Mouse (Mus musculus) cerebellum, postnatal 4 days (tissue): ENCODE measurements around the gene Dennd5a.
A peak's percentile ranks its signal among the peaks of the same experiment; 100 is the strongest.

Source experiments
- DNase-seq, 2 experiments: peaks; one replicate each; pipeline ENCODE4 v3.0.0; 2022; ENCODE audit warnings: low spot score in 2 of 2, mixed read lengths in 1 of 2

Dennd5a gene

DNA sequence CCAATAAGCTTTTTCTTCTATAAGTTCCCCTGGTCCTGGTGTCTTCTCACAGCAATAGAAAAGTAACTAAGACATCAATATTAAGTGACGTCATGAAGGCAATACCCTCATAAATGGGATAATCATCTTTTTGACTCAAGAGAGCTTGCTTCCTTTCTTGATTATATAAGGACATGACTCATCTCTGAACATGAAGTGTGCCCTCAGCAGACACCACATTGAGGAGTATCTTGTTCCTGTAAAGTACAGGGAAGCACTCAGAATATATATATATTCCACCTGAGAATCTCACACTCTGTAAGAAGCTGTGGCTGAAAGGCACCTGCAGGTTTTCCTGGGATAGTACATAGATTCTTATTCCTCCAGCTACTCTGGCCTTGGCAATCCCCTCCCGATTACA, 77.7 kb downstream of the Dennd5a start:
- DNase-seq = no peak

GRCm38 (mm10) chr7:109881561-109882099, 78.6 kb downstream of the Dennd5a start:
- no peak for DNase-seq

- DNase-seq = no peak
Measured at GRCm38 (mm10) chr7:109879158-109879557, 81.1 kb downstream of the Dennd5a start.

DNA sequence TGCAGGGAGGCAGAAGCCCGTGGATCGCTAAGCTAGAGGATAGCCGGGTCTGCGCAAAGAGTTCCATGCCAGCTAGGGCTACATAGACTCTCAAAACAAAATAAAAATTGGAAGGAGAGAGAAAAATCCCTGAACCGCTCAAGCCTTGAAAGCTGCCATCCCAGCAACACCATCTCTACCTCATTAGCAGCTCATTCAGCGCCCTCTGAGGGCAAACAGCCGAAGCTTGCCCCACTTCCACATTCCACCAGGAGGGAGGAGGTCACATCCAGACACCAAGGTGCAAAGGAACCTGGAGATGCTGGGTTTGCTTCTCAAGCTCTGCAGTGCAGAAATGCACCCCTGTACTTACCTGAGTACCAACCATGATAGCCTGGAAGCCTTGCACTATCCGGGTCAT, 84.2 kb downstream of the Dennd5a start:
- DNase-seq = no peak

GRCm38 (mm10) chr7:109875598-109875997, 84.7 kb downstream of the Dennd5a start:
- DNase-seq = no peak

GRCm38 (mm10) chr7:109875033-109875432, 85.2 kb downstream of the Dennd5a start:
- DNase-seq = no peak

DNA sequence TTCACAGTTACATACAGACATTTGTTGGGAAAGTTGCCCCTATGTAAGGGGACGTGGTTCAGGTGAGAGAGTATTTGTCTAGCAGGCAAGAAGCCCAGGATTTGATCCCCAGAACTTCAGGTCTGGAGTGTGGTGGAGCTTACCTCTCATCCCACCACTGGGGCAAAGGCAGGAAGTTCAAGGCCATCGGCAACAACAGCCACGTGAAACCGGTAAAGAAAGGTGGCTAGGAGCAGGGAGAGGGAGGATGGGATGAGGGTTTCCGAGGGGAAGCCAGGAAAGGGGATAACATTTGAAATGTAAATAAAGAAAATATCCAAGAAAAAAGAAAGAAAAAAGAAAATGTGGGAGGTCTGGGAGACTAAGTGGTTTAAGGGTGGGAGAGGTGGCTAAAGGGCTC, 87.1 kb downstream of the Dennd5a start:
- no peak for DNase-seq

DNA sequence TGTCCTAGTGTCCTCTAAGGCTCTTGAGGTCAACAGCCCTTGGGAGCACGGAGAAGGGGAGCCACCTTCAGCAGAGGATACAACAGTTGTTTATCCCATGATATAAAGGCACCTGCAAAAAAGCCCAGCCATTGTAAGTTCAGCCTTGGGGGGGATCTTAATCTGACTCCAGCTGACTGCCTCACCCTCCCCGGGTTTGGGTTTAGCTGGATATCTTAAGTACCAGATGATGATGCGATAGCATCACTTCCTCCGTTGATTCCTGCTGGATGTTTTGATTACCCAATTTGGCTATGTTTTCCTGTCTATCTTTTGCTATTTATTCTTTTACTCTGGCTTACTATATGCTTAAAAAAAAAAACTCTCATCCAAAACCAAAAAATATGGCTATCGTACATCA, 89.0 kb downstream of the Dennd5a start:
- DNase-seq = no peak

GRCm38 (mm10) chr7:109868498-109868897, 91.8 kb downstream of the Dennd5a start:
- DNase-seq = no peak

DNA sequence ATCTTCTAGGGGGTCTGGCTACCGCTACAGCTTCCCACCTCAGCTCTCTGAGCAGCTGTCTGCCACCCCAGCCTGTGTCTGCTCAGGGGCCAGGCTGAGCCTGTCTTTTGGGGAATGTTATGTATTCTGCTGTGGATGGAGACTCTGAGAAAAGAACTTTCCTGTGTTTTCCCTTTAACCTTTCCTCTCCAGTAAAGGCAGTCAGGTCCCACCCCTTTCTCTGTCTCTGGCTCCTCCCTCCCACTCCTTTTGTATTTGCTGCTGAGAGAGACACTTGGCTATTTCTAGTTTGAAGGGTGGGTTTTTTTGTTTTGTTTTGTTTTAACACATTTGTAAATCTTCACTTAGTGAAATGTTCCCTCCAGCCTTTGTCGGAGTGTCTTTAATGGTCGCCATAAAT, 93.6 kb downstream of the Dennd5a start:
- DNase-seq = no peak

DNA sequence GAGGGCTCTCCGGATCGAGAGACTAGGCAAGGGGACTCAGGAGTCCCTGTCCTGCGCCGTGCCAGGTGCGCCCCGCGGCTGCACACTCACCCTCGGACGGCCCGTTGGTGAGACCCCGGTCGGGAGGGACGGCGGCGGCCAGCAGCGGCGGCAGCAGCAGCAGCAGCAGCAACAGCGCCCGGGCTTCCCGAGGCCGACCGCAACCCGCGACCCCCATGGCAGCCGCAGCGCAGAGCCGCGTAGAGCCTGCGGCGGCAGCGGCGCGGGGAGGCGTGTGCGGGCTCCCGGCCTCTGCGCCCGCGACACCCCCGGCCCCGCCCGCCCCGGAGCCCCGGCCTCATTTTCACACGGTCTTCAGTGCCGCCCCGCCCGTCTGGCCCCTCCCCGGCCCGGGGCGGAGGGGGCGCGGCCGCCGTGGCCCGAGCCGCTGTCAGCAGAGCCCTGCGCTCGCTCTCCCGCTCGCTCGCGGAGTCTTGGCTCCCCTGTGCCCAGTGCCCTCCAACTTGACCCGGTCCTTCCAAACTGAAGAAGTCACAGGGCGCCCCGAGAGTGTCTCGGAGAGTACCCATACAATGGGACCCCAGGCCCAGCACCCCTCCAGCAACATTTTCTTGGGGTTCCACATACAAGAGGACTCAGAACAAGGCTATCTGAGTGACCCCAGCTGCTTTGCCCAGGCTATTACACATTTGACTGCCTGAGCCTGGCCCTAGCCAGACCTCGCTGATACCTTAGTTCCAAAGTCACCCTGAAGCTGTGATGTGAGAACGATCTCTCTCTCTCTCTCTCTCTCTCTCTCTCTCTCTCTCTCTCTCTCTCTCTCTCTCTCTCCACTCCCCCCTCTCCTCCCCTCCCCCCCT, 94.7 kb downstream of the Dennd5a start, which contains the start of gene Scube2:
Gene Scube2 (minus strand): TSS at position 310 of the 860 bp plus-strand sequence.
- peak in 1 of 2 experiments; percentile 26 for DNase-seq

DNA sequence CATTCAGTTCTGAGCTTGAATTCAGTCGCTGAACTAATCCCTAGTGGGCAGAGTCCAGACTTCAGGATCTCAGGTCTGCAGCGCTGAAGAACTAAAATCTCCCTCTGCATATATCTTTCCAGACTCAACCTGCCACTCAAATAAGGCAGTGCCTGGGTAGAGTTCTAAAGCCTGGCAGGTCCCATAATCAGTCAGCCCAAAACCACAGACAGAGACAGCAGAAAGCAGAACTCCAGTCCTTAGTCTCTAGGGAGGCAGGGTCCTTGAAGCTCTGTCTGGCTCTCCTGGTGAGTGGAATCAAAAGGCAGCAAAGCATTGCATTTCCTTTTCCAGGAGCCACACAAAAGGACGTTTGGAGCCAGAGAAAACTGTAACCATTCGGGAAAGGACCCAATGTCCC, 96.7 kb downstream of the Dennd5a start:
- DNase-seq = no peak

- no peak for DNase-seq
Measured at GRCm38 (mm10) chr7:109860162-109860561, 100.1 kb downstream of the Dennd5a start.

GRCm38 (mm10) chr7:109859354-109859753, 100.9 kb downstream of the Dennd5a start:
- no peak for DNase-seq

GRCm38 (mm10) chr7:109852752-109853212, 107.5 kb downstream of the Dennd5a start:
- no peak for DNase-seq

- DNase-seq = no peak
Measured at GRCm38 (mm10) chr7:109852017-109852416, 108.3 kb downstream of the Dennd5a start.

- DNase-seq = no peak
Measured at GRCm38 (mm10) chr7:109850531-109850930, 109.7 kb downstream of the Dennd5a start.

DNA sequence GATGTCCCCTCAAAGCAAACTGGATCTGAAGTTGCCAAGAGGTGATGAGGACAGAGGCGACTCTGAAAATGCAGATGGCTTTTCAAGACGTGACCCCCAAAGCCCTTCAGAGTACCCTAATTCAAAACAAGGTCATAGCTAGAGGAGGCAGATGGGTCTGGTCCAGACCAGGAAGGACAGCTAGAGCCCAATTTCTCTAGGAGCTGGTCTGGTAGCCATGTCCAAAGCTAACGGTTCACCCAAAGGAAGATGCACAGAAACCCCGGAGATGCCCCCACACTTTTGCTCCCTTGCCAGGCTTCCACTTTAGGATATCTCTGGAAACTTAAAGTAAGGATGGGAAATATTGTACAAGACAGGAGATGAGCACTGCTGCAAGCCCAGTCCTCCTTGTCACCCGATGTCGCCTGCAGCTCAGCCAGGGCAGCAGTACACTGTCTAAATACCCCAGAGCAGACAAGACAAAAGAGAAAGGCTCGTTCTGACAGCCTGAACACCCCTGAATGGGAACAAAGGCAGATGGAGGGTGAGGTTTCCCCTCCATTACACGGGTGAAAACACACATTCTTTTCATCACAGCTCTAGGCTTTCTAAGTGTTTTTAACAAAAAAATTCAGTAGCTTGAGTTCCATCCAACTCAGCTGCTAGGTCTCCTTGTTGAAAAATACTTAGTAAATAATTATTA, 110.4 kb downstream of the Dennd5a start:
- DNase-seq = no peak

- DNase-seq = no peak
Measured at GRCm38 (mm10) chr7:109848867-109849733, 111.2 kb downstream of the Dennd5a start.

GRCm38 (mm10) chr7:109844100-109844499, 116.2 kb downstream of the Dennd5a start:
- no peak for DNase-seq
